Mouse (Mus musculus) heart, adult 11 months (tissue): Measurements from ENCODE around the gene Mn1.

ENCODE experiments used
- DNase-seq: peaks from one replicate; pipeline ENCODE4 v3.0.0; 2022

Mn1 gene

GRCm38 (mm10) chr5:111409412-111410044 is 7.6 kb upstream of the Mn1 start:
- peak; percentile 91 for DNase-seq

- no peak for DNase-seq
These were observed 6.5 kb upstream of the Mn1 start for GRCm38 (mm10) chr5:111410665-111411064.

- DNase-seq: peak; percentile 97
These were observed 3.0 kb upstream of the Mn1 start for GRCm38 (mm10) chr5:111414192-111414591.

- no peak for DNase-seq
These were observed 2.4 kb upstream of the Mn1 start for GRCm38 (mm10) chr5:111414770-111415249.

- no peak for DNase-seq
These were observed 1.6 kb upstream of the Mn1 start for GRCm38 (mm10) chr5:111415575-111415974.

- DNase-seq: no peak
These were observed 1.1 kb upstream of the Mn1 start for GRCm38 (mm10) chr5:111416048-111416447.

- no peak for DNase-seq
These were observed 393 bp downstream of the Mn1 start for GRCm38 (mm10) chr5:111417378-111418131.

- no peak for DNase-seq
These were observed 1.3 kb downstream of the Mn1 start for GRCm38 (mm10) chr5:111418202-111419120.

GRCm38 (mm10) chr5:111419121-111419881 is 2.1 kb downstream of the Mn1 start:
- DNase-seq: no peak

GRCm38 (mm10) chr5:111420011-111420691 is 3.0 kb downstream of the Mn1 start:
- DNase-seq: no peak

- DNase-seq: no peak
These were observed 3.7 kb downstream of the Mn1 start for GRCm38 (mm10) chr5:111420896-111421295.

GRCm38 (mm10) chr5:111421424-111421823 is 4.3 kb downstream of the Mn1 start:
- DNase-seq: no peak

- DNase-seq: peak; percentile 93
These were observed 5.1 kb downstream of the Mn1 start for GRCm38 (mm10) chr5:111422058-111422800.

GRCm38 (mm10) chr5:111423011-111423410 is 5.8 kb downstream of the Mn1 start:
- DNase-seq: no peak

GRCm38 (mm10) chr5:111423616-111424015 is 6.5 kb downstream of the Mn1 start:
- no peak for DNase-seq

- DNase-seq: no peak
These were observed 8.7 kb downstream of the Mn1 start for GRCm38 (mm10) chr5:111425813-111426212.

- DNase-seq: no peak
These were observed 9.1 kb downstream of the Mn1 start for GRCm38 (mm10) chr5:111426249-111426648.

GRCm38 (mm10) chr5:111428882-111429281 is 11.7 kb downstream of the Mn1 start:
- no peak for DNase-seq

GRCm38 (mm10) chr5:111429726-111430125 is 12.6 kb downstream of the Mn1 start:
- peak; percentile 97 for DNase-seq

- peak; percentile 94 for DNase-seq
These were observed 14.0 kb downstream of the Mn1 start for GRCm38 (mm10) chr5:111431007-111431730.
